Mouse (Mus musculus) testis, adult 2 months (tissue): ENCODE results near the gene Pigs.

Experiments used
- CTCF ChIP-seq: fragments of 200-500 bp; IDR thresholded peaks from 2 replicates; pipeline ENCODE4 v1.5.1; 2012; ENCODE audit warnings: low read depth, mild to moderate bottlenecking, inconsistent platforms, low read length, moderate library complexity; ENCODE audit not compliant: control insufficient read depth, insufficient read depth, insufficient replicate concordance
- POLR2A ChIP-seq: fragments of 200-500 bp; IDR thresholded peaks from 2 replicates; pipeline ENCODE4 v1.6.1; 2012; ENCODE audit warnings: low read depth, mild to moderate bottlenecking, inconsistent platforms, low read length, moderate library complexity; ENCODE audit not compliant: control insufficient read depth

DNA sequence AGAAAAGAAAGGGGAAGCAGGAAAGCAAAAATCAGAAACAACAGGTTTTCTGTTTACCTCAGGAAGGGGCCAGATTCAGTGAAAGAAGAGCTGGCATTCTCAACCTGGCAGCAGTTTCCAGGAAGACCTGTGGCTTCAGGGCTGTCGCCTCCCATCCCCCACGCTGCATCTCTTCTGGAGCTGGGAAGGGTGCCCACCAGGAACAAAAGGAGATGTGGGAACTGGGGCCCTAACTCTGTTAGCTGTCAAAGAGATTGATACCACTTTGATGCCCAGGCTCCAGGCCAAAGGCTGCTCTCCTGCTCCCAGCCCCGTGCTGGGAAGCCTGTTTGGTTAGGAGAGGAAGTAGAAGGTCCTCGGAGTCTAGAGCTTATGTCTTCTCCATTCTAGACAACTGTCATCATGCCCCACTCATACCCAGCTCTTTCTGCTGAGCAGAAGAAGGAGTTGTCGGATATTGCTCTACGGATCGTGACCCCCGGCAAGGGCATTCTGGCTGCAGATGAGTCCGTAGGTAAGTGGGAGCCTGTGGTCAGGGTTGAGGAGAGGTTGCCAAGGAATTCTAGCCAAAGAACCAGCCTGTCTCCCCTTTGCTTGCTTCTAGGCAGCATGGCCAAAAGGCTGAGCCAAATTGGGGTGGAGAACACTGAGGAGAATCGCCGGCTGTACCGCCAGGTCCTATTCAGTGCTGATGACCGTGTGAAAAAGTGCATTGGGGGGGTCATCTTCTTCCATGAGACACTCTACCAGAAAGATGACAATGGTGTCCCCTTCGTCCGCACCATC is 4.0 kb upstream of the Pigs start:
- TF ChIP-seq POLR2A, result no peak
- TF ChIP-seq CTCF, result no peak
